Mouse (Mus musculus) E14TG2a.4 (cell line): ENCODE measurements around the gene Slc35b1.

Source experiments
- CTCF ChIP-seq: conservative IDR thresholded peaks from 2 replicates; pipeline ENCODE4 v1.5.1; 2014; ENCODE audit warnings: low read length
- POU5F1 ChIP-seq: IDR thresholded peaks from 2 replicates; pipeline ENCODE4 v1.6.1; 2014; ENCODE audit warnings: low read length, borderline replicate concordance

GRCm38 (mm10) chr11:95383331-95383986 is 1.0 kb upstream of the Slc35b1 start:
- TF ChIP-seq CTCF (no peak), POU5F1 (no peak)
